Mouse (Mus musculus): ENCODE data around the gene Rpl3.

Gene Rpl3

GRCm38 (mm10) chr15:80034913-80035312, 56.8 kb downstream of the Rpl3 start:
- no peak for DNase-seq (ENCODE audit: low spot score)

GRCm38 (mm10) chr15:80034366-80034765, 57.3 kb downstream of the Rpl3 start:
- no peak for DNase-seq (ENCODE audit: low spot score)

- no peak for DNase-seq (ENCODE audit: low spot score)
Observed at GRCm38 (mm10) chr15:80031133-80031532, 60.5 kb downstream of the Rpl3 start.

- no peak for DNase-seq (ENCODE audit: low spot score)
Observed at GRCm38 (mm10) chr15:80030399-80030798, 61.3 kb downstream of the Rpl3 start.

- no peak for DNase-seq (ENCODE audit: low spot score)
Observed at GRCm38 (mm10) chr15:80028862-80029261, 62.8 kb downstream of the Rpl3 start.
